Mouse (Mus musculus) cerebellum, adult 9-11 months (tissue): ENCODE results near the gene Foxo3.

Experiments used
- DNase-seq: peaks from one replicate; pipeline ENCODE4 v3.0.0; 2022

Gene Foxo3

GRCm38 (mm10) chr10:42177771-42178674 is 98.5 kb downstream of the Foxo3 start:
- peak; percentile 26 for DNase-seq

- no peak for DNase-seq
Observed at GRCm38 (mm10) chr10:42174283-42174682, 102.3 kb downstream of the Foxo3 start.

DNA sequence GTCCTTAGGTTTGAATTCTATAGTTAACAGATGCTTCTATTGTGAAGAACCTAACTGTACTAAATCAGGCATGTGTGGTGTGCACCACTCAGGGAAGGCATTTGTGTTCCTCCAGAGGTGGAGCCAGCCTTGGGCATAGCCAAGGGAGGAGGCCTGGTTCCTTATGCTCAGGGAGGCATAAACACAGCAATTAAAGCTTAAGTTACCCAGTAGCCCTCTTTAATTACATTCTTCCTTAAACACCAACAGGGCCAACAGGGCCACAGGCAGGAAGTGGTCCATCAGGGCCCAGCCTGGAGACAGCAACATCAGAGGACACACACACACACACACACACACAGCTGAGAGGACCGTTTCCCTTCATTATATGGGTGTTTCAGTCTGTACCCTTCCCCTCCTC is 102.7 kb downstream of the Foxo3 start:
- DNase-seq = no peak

DNA sequence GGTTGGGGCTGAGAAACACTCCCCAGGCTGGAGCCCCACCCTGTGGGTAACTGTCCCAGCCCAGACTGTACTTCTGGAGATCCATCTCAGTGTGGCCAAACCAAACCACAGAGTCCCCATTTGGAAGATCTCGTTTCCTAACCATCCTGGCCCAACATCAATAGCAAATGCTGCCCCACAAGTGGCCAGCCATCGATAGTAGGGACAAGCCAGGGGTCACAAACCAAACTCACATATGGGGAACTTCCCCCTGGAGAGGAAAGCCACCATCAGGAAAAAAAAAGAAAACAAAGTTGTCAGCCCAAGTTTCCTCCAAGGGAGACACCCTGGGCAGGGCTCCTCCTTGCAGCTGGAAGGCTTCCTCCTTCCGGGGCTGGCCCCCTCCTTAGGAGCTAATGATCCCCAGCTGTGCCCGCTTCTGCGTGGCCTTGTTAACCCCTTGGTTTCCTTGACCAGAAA is 105.6 kb downstream of the Foxo3 start:
- DNase-seq = no peak

- DNase-seq = no peak
Observed at GRCm38 (mm10) chr10:42170201-42170600, 106.4 kb downstream of the Foxo3 start.

DNA sequence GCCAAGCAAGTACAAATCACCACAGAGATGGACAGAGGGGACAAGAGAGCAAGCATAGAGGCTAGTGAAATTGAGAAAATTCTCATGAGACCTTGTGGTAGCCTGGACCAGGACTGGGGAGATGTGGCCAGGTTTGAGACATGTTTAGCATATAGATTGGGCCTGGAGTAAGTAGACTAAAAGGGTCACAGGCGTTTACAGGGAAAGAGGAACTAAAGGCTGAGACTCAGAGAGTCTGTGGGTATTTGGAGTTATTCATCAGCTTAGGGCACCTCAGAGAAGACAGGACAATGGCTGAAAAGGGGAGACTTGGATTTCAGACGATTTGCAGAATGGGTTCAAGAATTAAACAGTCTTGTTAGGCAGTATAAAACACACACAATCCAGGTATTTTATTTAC is 121.8 kb downstream of the Foxo3 start:
- DNase-seq = no peak

- DNase-seq = no peak
Observed at GRCm38 (mm10) chr10:42152426-42153205, 123.9 kb downstream of the Foxo3 start.

- DNase-seq = no peak
Observed at GRCm38 (mm10) chr10:42149767-42150166, 126.8 kb downstream of the Foxo3 start.

DNA sequence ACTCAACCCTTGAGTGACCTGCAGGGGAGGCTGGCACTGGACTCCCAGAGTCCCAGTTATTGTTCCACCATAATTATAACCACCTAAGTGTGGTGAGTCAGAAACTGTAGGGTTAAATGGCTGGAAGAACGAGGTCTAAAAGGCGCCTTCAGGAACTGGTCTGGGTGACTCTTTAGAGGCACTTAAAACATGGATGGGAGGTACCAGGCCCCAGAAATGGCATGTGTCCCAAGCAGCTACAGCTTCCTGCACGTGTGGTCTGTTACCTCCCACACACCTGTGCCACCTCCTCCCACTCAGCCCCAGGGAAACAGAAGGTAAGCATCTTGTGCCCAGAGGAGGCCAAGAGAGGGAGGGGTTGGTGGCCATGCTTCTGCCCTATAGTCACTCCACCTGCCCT is 128.2 kb downstream of the Foxo3 start:
- peak; percentile 45 for DNase-seq

- no peak for DNase-seq
Observed at GRCm38 (mm10) chr10:42145221-42145620, 131.3 kb downstream of the Foxo3 start.

GRCm38 (mm10) chr10:42144788-42145187 is 131.8 kb downstream of the Foxo3 start:
- no peak for DNase-seq

DNA sequence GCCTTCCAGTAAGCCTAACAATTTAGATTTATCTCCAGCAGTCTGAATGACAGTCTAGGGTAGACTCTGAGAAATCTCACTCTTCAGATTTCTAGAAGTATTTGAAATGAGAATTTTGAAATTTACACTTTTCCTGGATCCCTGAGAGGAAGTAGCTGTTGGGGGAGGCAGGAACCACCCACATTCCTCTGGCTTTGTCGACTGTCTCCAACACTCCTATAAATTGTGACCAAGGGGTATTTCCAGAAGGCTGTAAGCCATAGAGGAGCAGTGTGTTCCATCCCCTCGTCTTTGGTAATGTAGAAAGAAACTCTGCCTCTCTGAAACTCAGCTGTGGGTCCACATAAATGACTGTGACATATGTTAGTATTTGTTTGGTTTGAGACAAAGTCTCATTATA is 132.4 kb downstream of the Foxo3 start:
- no peak for DNase-seq

- no peak for DNase-seq
Observed at GRCm38 (mm10) chr10:42142791-42143190, 133.8 kb downstream of the Foxo3 start.

DNA sequence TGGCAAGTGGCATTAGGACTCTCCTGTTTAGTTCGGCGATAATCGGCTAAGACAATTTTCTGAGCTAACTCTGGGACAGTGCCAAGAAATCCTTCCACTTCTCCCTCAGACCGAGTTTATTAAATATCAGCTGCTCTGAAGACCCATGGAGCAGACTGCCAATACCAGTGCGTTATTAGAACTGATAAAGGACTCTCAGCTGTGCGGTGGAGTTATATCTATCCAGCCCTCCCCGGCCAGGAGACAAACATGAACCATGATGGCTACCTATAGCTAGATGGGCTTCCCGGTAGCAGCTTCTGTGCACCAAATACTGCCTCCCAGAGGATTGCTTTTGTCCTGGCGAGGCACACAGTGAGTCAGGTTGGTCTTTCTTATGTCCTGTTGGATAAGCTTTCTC is 134.5 kb downstream of the Foxo3 start:
- DNase-seq = no peak

DNA sequence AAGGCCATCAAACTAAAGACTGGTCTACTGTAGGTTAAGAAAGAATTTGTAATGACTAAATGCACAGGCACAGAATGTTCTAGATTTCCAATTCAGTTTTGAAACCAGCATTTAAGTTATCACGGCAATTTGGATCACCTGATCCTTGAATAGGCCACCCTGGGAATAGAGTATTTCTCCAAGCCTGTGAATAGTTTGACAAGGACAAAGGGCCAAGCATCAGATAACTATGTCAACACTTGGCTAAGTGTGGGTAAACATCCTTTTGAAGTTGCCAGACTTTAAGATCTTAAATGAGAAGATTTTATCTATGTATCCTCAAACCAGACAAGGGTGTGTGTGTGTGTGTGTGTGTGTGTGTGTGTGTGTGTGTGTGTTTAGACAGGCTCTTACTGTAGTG is 136.8 kb downstream of the Foxo3 start:
- no peak for DNase-seq

- no peak for DNase-seq
Observed at GRCm38 (mm10) chr10:42134759-42135702, 141.5 kb downstream of the Foxo3 start.
